In genomic region chr10:110676503-110676902, GRCm38 (mm10) we compare ENCODE assay signal across 9 mouse cellular contexts.
A peak's percentile ranks its signal among the peaks of the same experiment; 100 is the strongest.
DNase-seq lines count a peak whose midpoint lies in the region; ATAC-seq and TF ChIP-seq lines count a peak whose summit lies in the region.
"Had no signal": no experiment of that assay in that cellular context is flagged by ENCODE, and none has a peak within 500 bp of the region (broad histone marks: within the 10 kb centered on the region; RNA-seq: fewer than 3 reads in every experiment).

No protein-coding gene starts in this region.

- DNase-seq in lung, embryonic 14.5 days: peak; percentile 90
- DNase-seq in lung, postnatal 25 days (ENCODE audit: low spot score): no peak
- DNase-seq in WW6 (ENCODE audit: low read depth, low spot score): peak; percentile 14
- peak; percentile 88 for DNase-seq in embryo, embryonic 10 days (ENCODE audit: low spot score)
- DNase-seq in kidney, postnatal 36 days: peak; percentile 42 to 69
- no peak for DNase-seq in cerebellum, adult 2 months
- no peak for DNase-seq in layer of hippocampus, adult 9-10 months (ENCODE audit: low spot score)
- no peak for DNase-seq in cerebellum, postnatal 36 days

- no peak overlapping the region for H3K9ac ChIP-seq in lung, embryonic 14.5 days

- no peaks in the 10 kb centered on the region for H3K36me3 ChIP-seq in lung, embryonic 14.5 days (ENCODE audit: insufficient read depth)

- no peak for TF ChIP-seq POLR2A in cerebellum, adult 2 months (IDR thresholded peaks at IDR 0.05; ENCODE audit: borderline replicate concordance, insufficient read depth, low read length)

- ATAC-seq in lung, embryonic 14.5 days (ENCODE audit: insufficient read depth): peak; percentile 62; the same call in 1 of the 2 replicates

- no peaks in the 10 kb centered on the region for H3K4me1 ChIP-seq in lung, embryonic 14.5 days (ENCODE audit: insufficient read depth)
- no peaks in the 10 kb centered on the region for H3K4me1 ChIP-seq in cerebellum, adult 2 months (ENCODE audit: control insufficient read depth, insufficient read depth, low read length)

- H3K9me3 ChIP-seq in lung, embryonic 14.5 days (ENCODE audit: low read depth, low read length): no peaks in the 10 kb centered on the region

- no peak overlapping the region for H3K27ac ChIP-seq in lung, embryonic 14.5 days (ENCODE audit: low read depth)
- no peak overlapping the region for H3K27ac ChIP-seq in cerebellum, adult 2 months (ENCODE audit: insufficient read depth, low read length)
- H3K27ac ChIP-seq: macrophage had no signal

- no peak overlapping the region for H3K4me2 ChIP-seq in lung, embryonic 14.5 days

- no peak overlapping the region for H3K4me3 ChIP-seq in lung, embryonic 14.5 days (ENCODE audit: low read depth, low read length)
- no peak overlapping the region for H3K4me3 ChIP-seq in cerebellum, adult 2 months (replicated peaks; ENCODE audit: insufficient read depth, low read depth, low read length)

- H3K27me3 ChIP-seq in lung, embryonic 14.5 days (ENCODE audit: insufficient read depth, low read length): no peaks in the 10 kb centered on the region
- no peaks in the 10 kb centered on the region for H3K27me3 ChIP-seq in cerebellum, adult 2 months (ENCODE audit: control insufficient read depth, insufficient read depth, low read length)

- no peak for TF ChIP-seq CTCF in lung, embryonic 14.5 days (IDR thresholded peaks at IDR 0.05; ENCODE audit: low read depth)
- TF ChIP-seq CTCF in cerebellum, adult 2 months (IDR thresholded peaks at IDR 0.05; ENCODE audit: borderline replicate concordance, insufficient read depth, low read depth, low read length): no peak

- WGBS in lung, embryonic 14.5 days: 51% methylated on average over 4 of the region's 4 CpGs
- WGBS in cerebellum, adult 2 months: 52% methylated on average over 4 of the region's 4 CpGs

Comparison
In these comparisons a context has a peak if more than half of its experiments do, and no peak if none do; other contexts are left out.
1. DNase-seq: peak in lung, embryonic 14.5 days (single experiment), WW6 (single experiment), embryo, embryonic 10 days (single experiment) and kidney, postnatal 36 days (2 of 2); none in lung, postnatal 25 days (single experiment), cerebellum, adult 2 months (0 of 2), layer of hippocampus, adult 9-10 months (single experiment) and cerebellum, postnatal 36 days (0 of 2).